Mouse (Mus musculus): ENCODE measurements around the gene Oscp1.
"Not testable (repeated sequence)": the region's sequence is repeated elsewhere in the genome, so short reads cannot be mapped to it uniquely, and the experiment has no call there.

The Oscp1 gene

DNA sequence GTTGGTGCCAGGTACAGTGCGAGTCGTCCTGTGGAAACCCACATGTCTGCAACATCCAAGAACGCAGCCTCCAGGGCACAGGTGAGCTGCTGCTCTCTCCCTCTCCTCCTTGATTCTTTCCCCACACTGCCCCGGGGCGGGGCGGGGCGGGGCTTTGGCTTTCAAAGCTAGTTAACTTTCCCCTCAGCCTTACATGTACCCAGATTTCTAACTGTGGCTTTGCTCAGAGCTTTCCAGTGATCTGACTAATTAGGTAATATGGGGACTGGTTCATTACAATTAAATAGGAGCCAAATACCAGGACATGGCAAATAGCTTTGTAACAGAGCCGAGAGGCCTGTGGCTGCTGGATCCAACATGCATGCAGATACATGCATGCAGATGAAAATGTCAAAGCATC lies 26.0 kb downstream of the Oscp1 start:
- DNase-seq = no peak

DNA sequence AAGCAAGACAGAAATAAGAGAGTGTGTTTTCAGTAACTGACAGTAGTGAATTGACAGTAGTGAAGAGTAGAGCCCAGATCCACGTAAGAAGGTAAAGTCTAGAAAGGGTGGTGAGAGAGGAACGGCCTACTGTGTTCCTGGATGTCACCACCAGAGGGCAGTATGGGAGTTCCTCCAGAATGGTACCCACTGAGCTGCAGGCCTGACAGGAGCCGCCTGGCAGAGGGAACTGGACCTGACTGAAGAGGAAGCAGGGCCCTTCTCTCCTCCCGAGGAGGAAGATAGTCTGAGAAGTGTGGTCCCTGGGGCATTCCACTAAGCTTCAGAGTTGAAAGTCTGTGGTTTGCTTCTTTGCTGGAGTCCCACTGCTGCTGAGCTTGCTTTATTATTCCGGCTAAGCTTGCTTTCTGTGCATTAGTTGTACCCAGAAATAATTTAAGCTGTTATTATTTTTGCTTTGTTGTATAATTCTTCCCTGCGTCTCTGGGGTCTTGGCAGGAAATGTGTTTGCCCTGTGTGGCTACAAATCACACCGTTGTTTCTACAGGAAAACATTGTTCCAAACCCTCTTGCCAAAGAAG lies 27.7 kb downstream of the Oscp1 start:
- DNase-seq = peak; percentile 88

DNA sequence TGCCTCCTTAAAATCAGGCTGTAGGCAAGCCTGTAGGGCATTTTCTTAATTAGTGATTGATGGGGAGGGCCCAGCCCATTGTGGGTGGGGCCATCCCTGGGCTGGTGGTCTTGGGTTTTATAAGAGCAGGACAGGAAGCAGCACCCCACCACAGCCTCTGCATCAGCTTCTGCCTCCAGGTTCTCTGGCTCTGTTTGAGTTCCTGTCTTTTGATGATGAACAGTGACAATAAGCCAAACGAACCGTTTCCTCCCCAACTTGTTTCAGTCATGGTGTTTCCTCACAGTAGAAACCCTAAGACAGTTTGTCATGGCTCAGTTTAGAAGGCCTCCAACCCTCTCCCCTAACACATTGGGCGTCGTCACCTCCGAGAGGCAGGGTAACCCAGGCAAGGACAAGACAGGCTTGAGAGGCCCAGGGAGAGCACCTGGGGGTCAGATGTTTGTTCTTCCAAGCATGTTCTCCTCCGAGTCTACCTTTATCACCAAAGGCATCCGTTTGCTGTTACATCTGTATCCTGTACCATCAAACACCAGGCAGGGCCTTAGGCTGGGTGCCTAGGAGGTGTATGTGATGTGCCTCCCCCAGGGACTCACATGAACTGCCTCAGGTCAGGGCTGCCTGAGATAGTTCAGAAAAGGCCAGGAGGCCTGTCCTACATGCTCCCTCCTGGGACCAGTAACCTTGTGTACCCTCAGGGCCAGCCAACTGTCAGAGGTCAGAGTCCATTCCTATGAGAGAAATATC lies 31.9 kb downstream of the Oscp1 start:
- no peak for DNase-seq

DNA sequence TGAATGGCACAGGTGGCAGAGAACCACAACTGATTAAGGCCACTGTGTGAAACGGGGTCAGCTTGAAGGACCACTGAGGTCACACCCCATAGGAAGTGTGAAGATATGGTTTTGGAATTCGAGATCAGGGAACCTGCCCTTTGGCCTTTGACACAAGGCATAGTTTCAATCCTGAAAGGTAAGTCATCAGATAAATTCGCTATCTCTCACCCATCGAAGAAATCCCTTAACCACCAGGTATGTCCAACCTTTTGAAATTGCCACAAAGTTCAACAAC lies 32.4 kb downstream of the Oscp1 start:
- DNase-seq = no peak

DNA sequence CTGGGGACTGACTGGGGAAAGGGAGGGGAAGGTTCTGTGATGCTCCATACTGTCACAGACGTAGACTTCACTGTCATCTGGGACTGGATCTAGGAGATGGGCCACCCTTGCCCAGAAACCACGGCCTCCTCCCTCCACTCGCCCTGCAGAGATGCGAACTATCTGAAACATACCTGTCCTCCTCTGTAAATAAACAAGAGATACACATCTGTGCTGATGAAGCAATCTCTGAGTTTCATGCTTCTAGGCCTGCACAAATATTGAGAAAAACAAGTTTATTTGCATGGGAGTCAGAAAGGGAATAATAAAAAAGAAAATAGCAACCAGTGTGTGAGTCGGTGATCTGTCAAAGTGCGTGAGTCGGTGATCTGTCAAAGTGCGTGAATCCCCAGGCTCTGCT lies 33.5 kb downstream of the Oscp1 start:
- no peak for DNase-seq

DNA sequence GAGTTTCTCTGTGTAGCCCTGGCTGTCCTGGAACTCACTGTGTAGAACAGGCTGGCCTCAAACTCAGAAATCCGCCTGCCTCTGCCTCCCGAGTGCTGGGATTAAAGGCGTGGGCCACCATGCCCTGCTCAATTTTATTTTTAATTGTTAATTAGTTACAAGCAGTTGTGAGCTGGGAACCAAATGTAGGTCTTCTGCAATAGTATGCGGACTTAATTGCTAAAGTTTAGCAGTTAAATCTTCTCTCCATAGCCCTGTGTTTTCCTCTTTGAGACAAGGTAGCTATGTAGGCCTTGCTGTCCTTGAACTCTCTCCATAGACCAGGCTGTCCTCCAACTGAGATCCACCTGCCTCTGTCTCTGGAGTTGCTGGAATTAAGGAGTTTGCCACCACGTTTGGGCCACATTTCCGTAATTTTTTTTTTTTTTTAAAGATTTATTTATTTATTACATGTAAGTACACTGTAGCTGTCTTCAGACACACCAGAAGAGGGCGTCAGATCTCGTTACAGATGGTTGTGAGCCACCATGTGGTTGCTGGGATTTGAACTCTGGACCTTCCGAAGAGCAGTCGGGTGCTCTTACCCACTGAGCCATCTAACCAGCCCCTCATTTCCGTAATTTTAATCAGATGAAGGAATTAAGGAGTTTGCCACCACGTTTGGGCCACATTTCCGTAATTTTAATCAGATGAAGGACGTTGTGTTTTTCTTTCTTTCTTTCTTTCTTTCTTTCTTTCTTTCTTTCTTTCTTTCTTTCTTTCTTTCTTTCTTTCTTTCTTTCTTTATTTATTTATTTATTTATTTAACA lies 37.5 kb downstream of the Oscp1 start:
- not testable (repeated sequence) for DNase-seq

DNA sequence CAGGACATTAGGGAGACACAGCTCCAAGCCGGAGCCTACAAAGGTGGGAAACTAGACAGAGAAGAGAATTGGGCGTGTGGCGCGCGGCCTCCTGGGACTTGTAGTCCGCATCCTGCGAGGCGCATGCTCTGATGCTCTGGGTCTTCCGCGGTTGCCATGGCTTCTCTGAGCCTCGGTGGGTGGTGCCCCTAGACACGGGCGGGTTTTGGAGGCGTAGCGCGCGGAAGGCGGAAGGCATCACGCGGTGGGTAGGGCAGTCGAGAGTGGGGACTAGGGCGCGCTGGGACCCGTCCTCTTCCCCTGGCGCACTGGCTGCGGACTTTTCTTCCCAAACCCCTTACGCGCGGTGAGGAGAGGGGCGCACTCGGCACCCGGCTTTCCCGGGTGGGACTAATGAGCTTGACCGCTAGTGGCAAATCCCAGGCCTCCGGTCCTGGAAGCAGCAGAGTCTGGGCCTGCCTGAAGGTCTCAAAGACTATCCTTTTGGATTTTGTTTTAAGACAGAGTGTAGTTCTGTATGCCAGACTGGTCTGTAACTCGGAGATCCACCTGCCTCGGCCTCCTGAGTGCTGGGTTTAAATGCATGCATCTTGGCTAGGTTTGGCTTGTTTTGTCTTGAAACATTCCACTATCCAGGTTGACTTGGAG lies 38.2 kb downstream of the Oscp1 start, which contains the start of gene Lsm10:
Gene Lsm10 (plus strand): TSS at position 160 of the 648 bp plus-strand sequence.
- peak; percentile 97 for DNase-seq

DNA sequence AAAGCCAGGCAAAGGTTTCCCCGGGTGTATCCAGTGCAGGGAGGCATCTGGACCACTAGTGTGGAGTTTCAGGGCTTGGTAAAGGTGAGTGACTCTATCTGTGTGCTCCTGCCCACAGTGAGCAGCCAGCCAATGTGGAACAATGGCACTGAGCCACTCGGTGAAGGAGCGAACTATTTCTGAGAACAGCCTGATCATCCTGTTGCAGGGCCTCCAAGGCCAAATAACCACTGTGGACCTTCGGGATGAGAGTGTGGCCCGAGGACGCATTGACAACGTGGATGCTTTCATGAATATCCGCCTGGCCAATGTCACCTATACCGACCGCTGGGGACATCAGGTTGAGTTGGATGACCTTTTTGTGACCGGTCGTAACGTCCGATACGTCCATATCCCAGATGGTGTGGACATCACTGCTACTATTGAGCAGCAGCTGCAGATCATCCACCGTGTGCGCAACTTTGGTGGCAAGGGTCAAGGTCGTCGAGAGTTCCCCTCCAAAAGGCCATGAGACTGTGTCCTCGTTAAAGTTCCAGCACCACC lies 39.4 kb downstream of the Oscp1 start:
- no peak for DNase-seq

DNA sequence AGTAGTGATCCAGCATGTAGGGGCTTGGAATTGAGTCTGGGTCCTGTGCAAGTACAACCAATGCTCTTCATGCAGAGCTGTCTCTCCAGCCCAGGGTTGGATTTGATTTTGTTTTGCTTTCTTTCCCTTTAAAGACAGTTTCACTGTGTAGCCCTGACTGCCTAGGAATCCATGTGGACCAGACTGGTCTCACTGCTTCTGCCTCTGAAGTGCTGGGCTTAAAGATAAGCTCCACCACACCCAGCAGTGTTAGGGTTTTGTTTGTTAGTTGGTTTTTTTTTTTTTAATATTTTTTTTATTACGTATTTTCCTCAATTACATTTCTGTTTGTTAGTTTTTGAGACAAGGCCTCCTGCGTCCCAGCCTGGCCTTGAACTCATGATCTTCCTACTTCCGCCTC lies 41.0 kb downstream of the Oscp1 start:
- no peak for DNase-seq

DNA sequence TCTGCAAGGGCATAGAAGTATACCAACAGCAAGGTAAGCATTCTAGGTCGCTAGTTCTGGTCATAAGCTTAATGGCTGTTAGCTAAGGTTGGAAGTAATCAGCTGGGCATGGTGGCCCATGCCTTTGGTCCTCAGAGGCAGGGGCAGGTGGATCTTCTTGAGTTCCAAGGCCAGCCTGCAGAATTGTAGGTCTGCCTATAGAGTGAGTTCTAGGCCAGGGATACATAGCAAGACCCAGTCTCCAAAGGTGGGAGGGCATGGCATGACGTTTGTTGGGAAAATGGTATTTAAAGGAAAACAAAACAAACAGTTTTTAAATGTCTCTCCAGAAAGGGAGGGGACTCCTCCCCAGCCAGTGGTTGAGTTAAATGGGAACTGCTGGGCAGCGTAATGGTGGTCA lies 42.4 kb downstream of the Oscp1 start:
- no peak for DNase-seq

DNA sequence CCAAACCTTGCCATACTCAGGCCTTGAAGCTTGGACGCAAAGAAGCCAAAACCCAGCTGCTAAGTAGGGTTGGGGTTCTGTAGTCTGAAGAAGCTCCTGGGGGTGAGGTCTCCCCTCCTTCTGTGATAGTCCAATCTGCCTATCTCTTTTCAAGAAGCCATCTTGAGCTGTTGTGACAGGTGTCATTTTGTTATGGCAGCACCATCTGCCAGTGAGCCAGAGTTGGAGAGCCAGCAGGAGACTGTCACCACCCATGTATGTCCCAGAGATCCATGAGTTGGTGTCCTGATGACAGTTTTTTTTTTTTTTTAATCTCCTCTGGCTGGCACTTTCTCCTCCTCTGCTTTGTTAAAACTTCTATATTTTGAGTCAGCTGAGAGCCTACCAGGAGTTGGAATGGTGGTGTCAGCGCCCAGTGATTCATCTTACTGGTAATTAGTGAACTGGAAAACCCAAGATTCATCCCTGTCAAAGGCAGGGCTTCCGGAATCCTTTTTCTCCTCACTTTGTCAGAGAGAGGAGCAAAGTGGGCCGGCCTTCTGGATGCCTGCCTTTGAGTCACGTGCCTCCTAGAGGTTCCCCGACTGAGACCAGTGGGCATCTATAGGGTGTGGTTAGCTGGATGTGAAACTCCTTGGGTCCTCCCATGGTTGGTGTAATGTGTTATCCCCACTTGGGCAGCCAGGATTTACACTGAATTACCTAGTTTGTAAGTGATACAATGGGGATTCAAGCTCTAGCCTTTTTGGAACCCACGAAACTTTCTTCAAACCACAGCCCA lies 43.9 kb downstream of the Oscp1 start:
- DNase-seq = no peak

DNA sequence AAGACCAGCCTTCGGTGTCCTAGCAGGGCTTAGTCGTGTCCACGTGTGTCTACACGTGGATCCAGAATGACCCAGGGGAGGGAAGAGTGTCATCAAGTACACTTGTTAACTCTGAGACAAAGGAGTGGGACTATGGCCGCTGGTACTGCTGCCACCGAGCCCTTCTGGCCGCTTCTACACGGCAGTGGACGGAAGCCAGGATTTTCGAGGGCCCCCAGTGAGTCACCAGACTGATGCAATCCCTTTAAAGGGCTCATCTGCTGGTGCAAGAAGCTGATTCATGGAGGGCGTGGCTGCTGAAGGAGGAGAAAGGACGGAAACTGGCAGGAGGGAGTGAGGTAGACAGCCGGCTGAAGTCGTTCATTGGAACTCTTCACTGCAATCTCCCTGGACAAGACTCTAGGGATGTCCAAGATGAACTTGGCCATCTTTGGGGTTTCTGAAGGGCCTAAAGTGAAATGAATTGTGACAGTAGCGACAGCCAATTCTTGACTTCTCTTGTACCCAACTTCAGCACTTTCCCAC lies 44.8 kb downstream of the Oscp1 start:
- peak; percentile 84 for DNase-seq

DNA sequence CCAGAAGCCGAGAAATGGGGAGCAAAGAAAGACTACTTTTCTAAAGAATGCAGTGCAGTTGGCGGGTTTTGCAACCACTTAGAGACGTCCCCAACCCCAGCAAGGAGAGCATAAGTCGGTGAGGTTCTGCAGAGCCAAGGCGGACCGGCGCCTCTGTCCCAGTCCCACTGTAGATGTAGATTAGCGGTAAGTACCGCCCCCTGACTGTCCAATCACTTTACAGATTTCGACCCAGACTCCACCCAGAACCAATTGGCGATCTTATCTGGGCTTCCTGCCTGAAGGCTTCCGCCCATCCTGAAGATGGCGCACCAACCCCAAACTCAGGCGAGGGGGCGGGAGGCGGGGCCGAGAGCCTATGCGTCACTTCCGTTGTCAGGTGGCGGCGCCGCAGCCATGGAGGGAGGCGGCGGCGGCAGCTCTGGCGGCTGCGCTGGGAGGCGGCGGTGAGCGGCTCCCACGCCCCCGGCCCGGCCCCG lies 45.3 kb downstream of the Oscp1 start, which contains the start of gene Stk40:
Gene Stk40 (plus strand): TSS at position 368 of the 479 bp plus-strand sequence.
- peak; percentile 99 for DNase-seq

DNA sequence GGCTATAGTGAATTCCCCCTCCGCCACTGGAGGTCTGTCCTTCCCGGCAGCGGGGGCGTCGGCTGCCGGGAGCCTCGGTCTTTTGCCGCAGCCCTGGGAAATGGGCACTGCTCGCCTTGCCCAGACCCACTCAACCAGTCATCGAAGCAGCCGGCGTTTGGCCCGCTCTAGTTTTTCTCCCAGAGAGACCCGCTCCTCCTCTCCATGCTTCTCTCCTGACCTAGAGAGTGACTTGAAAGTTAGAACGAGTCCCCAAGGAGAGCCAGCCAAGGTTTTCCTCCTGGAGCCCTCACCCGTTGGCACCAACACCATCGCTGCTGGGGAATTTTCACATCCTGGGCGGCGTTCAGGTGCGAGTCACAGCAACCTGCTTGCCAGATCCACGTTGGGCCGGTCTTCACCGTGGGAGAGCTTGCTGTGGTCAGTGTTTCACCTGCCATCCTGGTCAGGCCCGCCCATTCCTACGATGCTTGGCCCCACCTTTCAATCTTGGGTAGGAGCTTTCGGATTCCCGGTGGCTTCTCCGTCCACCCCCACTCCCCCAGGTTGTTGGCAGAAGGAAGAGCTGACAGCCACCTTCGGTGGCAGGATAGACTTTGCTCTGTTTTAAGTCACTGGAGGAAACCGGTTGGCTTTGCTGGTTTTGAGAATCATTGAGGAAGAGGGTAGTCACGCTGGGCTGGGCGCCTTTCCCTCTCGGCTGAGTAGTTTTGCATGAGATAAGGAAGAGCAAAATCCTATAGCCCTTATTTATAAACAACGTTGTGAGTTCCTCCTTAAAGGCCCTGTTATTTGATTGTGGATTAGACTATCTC lies 46.1 kb downstream of the Oscp1 start:
- DNase-seq = no peak

DNA sequence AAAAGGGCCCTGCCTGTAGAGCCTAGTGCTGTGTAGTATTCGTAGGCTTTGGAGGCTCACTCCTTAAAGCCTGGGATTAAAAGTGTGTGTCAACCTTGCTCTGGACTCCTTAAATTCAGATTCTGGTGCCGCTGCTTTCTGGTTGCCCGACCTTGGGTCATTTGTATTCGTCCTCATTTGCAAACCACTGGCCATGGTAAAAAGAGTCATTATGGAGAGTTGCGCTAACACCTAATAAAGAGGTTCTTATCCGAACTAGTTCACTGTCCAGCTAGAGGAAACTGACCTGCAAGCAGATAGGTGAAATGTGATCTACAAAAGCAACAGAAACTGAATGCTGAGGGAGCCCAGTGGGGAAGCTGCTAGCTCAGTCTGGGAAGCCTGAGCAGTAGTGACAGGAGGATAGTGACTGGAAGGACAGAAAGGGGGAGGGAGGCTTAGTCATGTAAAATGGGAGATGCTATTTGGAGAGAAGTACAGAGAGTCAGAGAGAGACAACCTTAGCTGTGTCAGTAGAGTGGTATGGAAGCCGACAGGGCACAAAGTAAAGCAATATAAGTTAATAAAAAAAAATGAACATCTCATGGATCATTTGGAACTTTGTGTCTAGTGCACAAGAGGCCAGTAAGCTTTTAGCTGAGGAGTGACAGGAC lies 46.9 kb downstream of the Oscp1 start:
- DNase-seq = no peak

DNA sequence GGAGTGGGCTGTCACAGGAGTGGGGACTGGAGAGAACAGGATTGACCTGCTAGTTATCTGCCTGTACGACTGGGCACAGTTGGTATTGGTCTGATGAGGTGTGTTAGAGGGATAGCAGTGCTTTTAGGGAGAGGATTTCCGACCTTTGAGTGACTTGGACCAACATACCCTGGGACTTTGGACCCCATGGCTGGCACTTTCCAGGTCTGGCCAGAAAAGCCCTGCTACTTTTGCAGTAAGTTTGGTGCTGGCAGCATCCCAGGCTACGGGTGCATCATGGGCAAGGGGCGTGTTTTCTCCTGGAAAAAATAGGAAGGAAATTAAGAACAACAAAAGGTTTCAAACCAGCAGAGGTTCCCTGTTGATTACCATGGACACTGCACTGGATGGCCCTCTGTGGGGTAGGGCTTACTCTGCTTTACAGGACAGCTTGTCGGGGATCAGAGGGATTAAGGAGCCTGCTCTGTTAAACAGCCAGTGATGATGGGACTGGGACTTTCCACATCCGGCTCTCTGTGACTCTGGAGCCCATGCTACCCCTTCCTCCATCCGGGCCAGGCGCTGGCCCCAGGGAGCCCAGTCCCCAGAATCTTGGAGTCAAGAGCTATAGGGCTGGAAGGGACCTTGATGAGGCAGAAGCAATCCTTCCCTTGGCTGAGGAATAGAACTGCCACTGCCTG lies 49.8 kb downstream of the Oscp1 start:
- DNase-seq = peak; percentile 69

DNA sequence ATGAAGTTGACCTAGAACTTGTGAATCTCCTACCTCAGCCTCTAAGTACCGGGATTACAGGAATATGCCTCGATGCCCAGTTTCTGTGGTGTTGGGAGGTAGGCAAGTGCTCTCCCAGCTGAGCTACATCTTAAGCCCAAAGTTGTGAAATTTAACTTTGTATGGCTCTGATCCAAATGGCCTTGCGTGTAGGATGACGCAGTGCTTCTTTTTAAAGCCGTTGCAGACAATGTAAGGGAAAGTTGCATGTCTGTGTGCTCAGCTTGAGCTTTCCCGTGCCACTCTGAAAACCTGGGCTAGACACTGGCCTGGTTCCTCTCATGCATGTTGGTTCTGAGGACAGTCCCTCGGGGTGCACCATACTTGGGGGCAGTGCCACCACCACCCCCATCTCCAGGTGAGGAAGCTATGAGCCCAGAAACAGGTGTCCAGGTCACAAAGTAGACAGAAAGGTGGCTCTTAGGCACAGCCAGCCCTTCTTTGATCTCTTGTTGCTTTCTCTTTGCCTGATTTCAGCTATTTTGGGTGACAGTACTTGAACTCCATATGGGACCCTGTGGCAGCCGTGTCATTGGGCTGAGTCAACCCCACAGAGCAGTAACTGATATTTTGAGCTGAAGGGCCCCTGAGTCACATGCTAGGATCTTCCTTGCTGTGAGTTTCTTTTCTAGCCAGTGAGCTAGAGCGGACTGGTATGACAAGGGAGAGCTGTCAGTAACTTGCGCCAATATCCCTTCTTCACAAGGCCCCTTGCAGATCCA lies 51.4 kb downstream of the Oscp1 start:
- no peak for DNase-seq

DNA sequence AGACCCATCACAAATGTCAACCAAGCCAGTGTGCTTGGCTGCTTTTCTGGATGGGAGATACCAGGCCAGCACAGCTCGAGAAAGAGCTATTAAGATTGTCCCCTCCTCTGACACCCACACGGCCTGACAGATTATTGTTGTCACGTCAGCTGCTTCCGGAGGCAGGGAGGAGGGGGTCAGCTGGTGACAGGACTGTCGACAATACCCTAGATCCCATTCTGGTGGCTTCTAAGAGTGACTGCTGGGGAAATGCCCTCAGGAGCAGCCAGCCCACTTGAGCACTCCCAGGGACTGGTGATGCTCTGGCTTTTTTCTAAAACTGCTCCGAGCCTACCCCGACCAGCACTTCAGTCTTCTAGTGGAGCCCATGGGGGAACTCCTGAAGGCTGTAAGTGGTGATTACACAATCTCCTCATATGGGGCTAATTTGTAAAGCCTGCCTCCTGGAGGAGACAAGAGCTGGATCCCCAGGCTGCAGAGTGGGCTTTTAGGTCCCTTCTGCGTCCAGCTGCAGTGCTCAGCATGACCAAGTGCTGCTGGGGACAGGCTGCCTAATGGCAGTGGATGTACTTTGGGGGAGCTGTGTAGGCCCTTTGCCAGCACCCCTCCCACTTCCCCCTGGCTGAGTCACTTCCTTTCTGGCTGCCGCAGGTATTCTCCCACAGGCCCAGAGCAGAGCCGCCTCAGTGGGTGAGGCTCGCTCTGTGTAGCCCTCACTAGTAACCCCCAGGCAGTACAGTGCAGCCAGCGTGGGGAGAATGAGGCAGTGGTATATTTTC lies 52.2 kb downstream of the Oscp1 start:
- peak; percentile 71 for DNase-seq
